In the genomic region with DNA sequence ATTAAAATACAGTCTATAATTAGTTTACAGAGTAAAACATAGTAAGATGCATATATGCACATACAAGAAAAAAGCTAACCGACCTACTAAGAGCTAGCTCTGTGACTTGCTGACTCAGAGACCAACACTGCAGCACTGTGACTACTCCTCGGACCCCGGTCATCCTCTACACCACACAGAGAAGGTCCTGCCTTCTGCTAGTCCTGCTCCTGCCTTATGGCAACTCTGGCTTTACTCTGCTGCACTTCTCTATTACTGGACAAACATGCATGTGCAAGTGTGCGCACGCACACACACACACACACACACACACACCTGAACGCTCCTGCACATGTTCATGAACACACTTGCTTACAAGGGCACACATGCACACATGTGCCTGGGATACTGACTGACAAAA, we compare ENCODE assay signal across 16 mouse cellular contexts.
"Had no signal": no experiment of that assay in that cellular context is flagged by ENCODE, and none has a peak within 500 bp of the region (broad histone marks: within the 10 kb centered on the region; RNA-seq: fewer than 3 reads in every experiment).

No protein-coding gene starts in this region.

- H3K36me3 ChIP-seq: liver, embryonic 12.5 days; neural tube, embryonic 13.5 days; neural tube, embryonic 15.5 days had no signal

- H3K4me2 ChIP-seq: liver, embryonic 12.5 days; lung, embryonic 14.5 days; neural tube, embryonic 13.5 days; neural tube, embryonic 15.5 days had no signal

- ATAC-seq: liver, embryonic 12.5 days had no signal

- H3K4me3 ChIP-seq: liver, embryonic 12.5 days; myocyte; neural tube, embryonic 13.5 days; neural tube, embryonic 15.5 days had no signal

- H3K9ac ChIP-seq: liver, embryonic 12.5 days; liver, embryonic 14.5 days; lung, embryonic 14.5 days; neural tube, embryonic 13.5 days; neural tube, embryonic 15.5 days had no signal

- H3K9me3 ChIP-seq: liver, embryonic 12.5 days; neural tube, embryonic 13.5 days; neural tube, embryonic 15.5 days had no signal

- H3K27me3 ChIP-seq: liver, embryonic 12.5 days; neural tube, embryonic 13.5 days; neural tube, embryonic 15.5 days had no signal

- H3K27ac ChIP-seq: liver, embryonic 12.5 days; liver, embryonic 14.5 days; neural tube, embryonic 13.5 days; neural tube, embryonic 15.5 days had no signal

- DNase-seq: lung, embryonic 14.5 days; lung, postnatal 10 days; lung, postnatal 4 days; retina, postnatal 1 day; right cerebral cortex, adult 18-20 months; right cerebral cortex, postnatal 25 days; right cerebral cortex, postnatal 4 days; spleen, adult 18-20 months; thymus, adult 18-20 months; thymus, postnatal 14 days; thymus, postnatal 36 days had no signal
